Mouse (Mus musculus) embryonic fibroblast, embryonic 13.5 days (primary cell): ENCODE measurements at regions not wholly inside any gene's neighbourhood (a gene's known extent, or its start where the extent isn't known, plus 50 kb on each side); places are given as distances from the start of the nearest gene placed in this dataset.

Experiments used
- H3K27ac ChIP-seq: 2 replicates; pipeline ENCODE4 v1.5.1; 2012; ENCODE audit warnings: low read length, control low read depth, inconsistent platforms; ENCODE audit not compliant: insufficient read depth
- H3K4me1 ChIP-seq: 2 replicates; pipeline ENCODE4 v1.6.1; 2011; ENCODE audit warnings: low read length; ENCODE audit not compliant: control insufficient read depth, insufficient read depth
- H3K4me3 ChIP-seq: 2 replicates; pipeline ENCODE4 v1.5.1; 2011; ENCODE audit warnings: mild to moderate bottlenecking, control low read depth, low read length; ENCODE audit not compliant: insufficient read depth
- CTCF ChIP-seq: IDR thresholded peaks from 2 replicates; pipeline ENCODE4 v1.5.1; 2011; ENCODE audit warnings: mild to moderate bottlenecking, control low read depth, low read length, moderate library complexity, borderline replicate concordance; ENCODE audit not compliant: insufficient read depth
- POLR2A ChIP-seq: IDR thresholded peaks from 2 replicates; pipeline ENCODE4 v1.6.1; 2011; ENCODE audit warnings: low read depth, mild to moderate bottlenecking, control low read depth, low read length, moderate library complexity

DNA sequence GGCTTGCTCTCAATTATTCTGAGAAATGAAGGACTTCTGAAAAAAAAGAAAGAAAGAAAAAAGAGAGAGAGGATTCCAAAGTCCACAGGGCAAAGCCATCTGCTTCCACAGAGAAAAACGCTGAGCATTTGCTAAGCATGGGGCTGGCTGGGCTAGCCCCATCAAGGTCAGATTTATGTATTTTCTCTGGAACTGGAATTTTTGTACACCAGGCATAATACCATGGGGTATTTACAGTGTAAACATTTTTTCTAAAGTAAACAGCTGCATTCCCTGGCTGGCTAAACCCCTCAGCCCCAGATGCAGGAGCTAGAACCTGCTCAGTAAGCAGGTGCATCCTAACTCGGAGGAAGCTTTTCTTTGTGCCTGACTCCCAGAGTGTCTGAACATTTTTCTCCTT is 135.8 kb upstream of the Lrig1 start:
- Histone ChIP-seq H3K27ac (no peak overlapping the region), H3K4me1 (no peaks in the 10 kb centered on the region), H3K4me3 (no peak overlapping the region)
- TF ChIP-seq POLR2A (no peak), CTCF (no peak)

DNA sequence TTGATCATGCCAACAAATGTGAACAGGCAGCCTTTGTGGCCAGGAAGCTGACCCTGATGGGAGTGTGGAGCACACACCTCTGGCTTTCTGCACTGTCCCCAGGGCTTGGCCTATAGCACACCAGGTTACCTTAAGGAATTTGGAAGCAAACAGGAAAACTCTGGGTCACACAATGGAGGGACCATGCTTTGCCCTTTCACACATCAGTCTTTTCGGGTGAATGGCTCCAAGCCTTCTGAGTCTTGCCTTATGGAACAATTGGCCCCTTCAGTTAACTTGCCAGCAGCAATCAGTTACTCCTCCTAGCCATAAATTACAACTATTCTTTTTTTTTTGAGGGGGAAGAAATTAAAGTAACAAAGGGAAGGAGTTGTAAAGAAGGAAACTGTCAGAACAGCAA is 134.6 kb upstream of the Lrig1 start:
- Histone ChIP-seq H3K27ac (no peak overlapping the region), H3K4me3 (no peak overlapping the region), H3K4me1 (no peaks in the 10 kb centered on the region)
- TF ChIP-seq POLR2A (no peak), CTCF (no peak)

DNA sequence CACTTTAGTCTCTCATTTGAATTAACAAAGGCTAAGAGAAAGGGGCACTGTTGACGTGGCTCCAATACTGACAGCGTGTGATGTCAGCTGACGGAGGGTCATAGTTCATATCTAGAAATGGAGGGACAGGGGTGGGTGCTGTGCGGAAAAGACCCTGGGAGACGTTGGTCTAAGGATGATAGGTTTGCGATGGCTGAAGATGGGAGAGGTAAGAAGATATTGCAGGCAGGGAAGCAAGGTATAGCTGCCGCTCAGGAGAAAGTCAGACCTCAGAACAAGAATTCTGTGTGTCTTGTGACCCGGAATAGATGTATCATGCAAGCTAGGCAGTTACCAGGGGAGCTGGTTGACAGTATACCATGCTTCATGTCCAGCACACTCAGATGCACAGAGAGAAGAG is 130.8 kb upstream of the Lrig1 start:
- Histone ChIP-seq H3K4me3 (no peak overlapping the region), H3K27ac (no peak overlapping the region), H3K4me1 (no peaks in the 10 kb centered on the region)
- TF ChIP-seq CTCF (no peak), POLR2A (no peak)

- no peak for TF ChIP-seq POLR2A
- TF ChIP-seq CTCF: no peak
Observed at GRCm38 (mm10) chr6:94829246-94829645, 129.3 kb upstream of the Lrig1 start.

GRCm38 (mm10) chr6:94826656-94827055 is 126.7 kb upstream of the Lrig1 start:
- no peak for TF ChIP-seq POLR2A
- TF ChIP-seq CTCF: no peak
- H3K4me1 ChIP-seq: no peaks in the 10 kb centered on the region

More at GRCm38 (mm10) chr6:94829246-94829645, 129.3 kb upstream of the Lrig1 start:
- H3K4me3 ChIP-seq: no peak overlapping the region
- H3K27ac ChIP-seq: no peak overlapping the region
- no peaks in the 10 kb centered on the region for H3K4me1 ChIP-seq

GRCm38 (mm10) chr6:94818220-94818619 is 118.3 kb upstream of the Lrig1 start:
- TF ChIP-seq CTCF (no peak), POLR2A (no peak)
- Histone ChIP-seq H3K4me3 (no peak overlapping the region), H3K4me1 (no peaks in the 10 kb centered on the region), H3K27ac (no peak overlapping the region)

More at GRCm38 (mm10) chr6:94826656-94827055, 126.7 kb upstream of the Lrig1 start:
- no peak overlapping the region for H3K27ac ChIP-seq
- H3K4me3 ChIP-seq: no peak overlapping the region

GRCm38 (mm10) chr6:94816161-94816560 is 116.2 kb upstream of the Lrig1 start:
- TF ChIP-seq POLR2A (no peak), CTCF (no peak)
- Histone ChIP-seq H3K4me1 (no peaks in the 10 kb centered on the region), H3K27ac (no peak overlapping the region), H3K4me3 (no peak overlapping the region)

- Histone ChIP-seq H3K27ac (no peak overlapping the region), H3K4me1 (no peaks in the 10 kb centered on the region), H3K4me3 (no peak overlapping the region)
- TF ChIP-seq CTCF (no peak), POLR2A (no peak)
Observed at GRCm38 (mm10) chr6:94814711-94815110, 114.8 kb upstream of the Lrig1 start.

DNA sequence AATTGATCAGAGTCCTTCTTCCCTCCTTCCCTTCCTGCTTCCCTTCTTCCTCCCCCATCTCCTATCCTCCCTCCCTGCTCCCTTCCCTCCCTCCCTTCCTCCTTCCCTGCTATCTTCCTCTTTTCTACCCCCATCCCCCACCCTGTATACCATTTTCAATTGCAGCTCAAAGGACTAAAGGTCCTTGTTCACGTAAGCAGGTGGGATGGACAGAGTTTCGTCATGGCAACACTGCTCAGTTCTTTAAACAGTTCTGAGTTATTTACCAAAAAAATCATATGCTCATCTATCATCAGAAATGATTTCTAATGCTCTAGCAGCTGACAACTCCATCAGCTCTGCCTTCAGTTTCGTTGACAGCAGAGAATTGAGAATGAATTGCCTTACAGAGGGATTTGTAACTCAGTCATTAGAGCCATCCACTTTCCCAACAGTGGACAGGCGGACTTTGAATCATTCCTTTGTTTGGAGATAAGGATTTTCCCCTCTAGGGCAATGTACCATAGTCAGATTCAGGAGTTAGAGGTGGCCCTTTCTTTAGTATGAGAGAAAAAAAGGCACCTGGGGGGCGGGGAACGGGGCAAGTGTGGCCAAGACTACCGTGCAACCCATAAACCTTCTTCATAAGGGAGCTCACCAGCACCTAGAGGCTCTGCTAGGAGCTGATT is 113.7 kb upstream of the Lrig1 start:
- Histone ChIP-seq H3K27ac (no peak overlapping the region), H3K4me1 (no peaks in the 10 kb centered on the region), H3K4me3 (no peak overlapping the region)
- TF ChIP-seq POLR2A (no peak), CTCF (no peak)

GRCm38 (mm10) chr6:94811846-94812245 is 111.9 kb upstream of the Lrig1 start:
- Histone ChIP-seq H3K27ac (no peak overlapping the region), H3K4me3 (no peak overlapping the region), H3K4me1 (peaks cover 7% of the 10 kb centered on the region)
- no peak for TF ChIP-seq POLR2A
- no peak for TF ChIP-seq CTCF

- TF ChIP-seq CTCF (no peak), POLR2A (no peak)
- H3K4me3 ChIP-seq: no peak overlapping the region
- H3K27ac ChIP-seq: no peak overlapping the region
Observed at GRCm38 (mm10) chr6:94807216-94807615, 107.3 kb upstream of the Lrig1 start.

More at GRCm38 (mm10) chr6:94807216-94807615, 107.3 kb upstream of the Lrig1 start:
- peaks cover 19% of the 10 kb centered on the region for H3K4me1 ChIP-seq
